Comparison of ENCODE assay signal across 15 mouse cellular contexts in the genomic region with DNA sequence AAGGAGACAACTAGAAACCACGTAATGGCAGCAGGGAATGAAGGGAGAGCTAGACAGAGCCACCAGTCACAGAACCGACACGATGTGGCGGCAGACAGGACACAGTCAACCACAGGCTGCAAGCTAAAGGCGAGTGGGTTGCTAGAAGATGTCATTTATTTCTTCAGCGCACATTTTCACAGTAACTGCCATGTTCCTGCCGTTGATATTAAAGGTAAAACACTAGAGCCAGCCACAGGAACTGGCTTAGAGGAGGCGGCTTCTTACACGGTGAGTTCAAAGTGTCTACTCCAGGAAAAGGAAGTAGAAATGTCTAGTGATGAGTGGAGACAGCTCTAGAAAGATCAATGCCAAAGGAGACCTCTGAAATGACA. TPM values are rescaled to one million over a fixed set of nuclear protein-coding genes. Genes with fewer than 3 reads are reported as not detected.
DNase-seq lines count a peak whose midpoint lies in the region; ATAC-seq and TF ChIP-seq lines count a peak whose summit lies in the region.
"Had no signal": no experiment of that assay in that cellular context is flagged by ENCODE, and none has a peak within 500 bp of the region (broad histone marks: within the 10 kb centered on the region; RNA-seq: fewer than 3 reads in every experiment).

No protein-coding gene starts in this region.

- no peaks in the 10 kb centered on the region for H3K9me3 ChIP-seq in G1E (replicated peaks)
- no peaks in the 10 kb centered on the region for H3K9me3 ChIP-seq in midbrain, embryonic 16.5 days (replicated peaks; ENCODE audit: control insufficient read depth, low read length, poor library complexity, severe bottlenecking)
- H3K9me3 ChIP-seq: heart, embryonic 13.5 days had no signal

- H3K4me1 ChIP-seq in G1E (ENCODE audit: insufficient read depth, low read depth, low read length) = peaks cover 69% of the 10 kb centered on the region
- peaks cover 7% of the 10 kb centered on the region for H3K4me1 ChIP-seq in midbrain, embryonic 16.5 days (ENCODE audit: control insufficient read depth, insufficient read depth, low read length)

- peaks cover 51% of the 10 kb centered on the region for H3K36me3 ChIP-seq in G1E (replicated peaks)
- H3K36me3 ChIP-seq in midbrain, embryonic 16.5 days (ENCODE audit: control insufficient read depth, insufficient read depth, low read length) = no peaks in the 10 kb centered on the region

- TF ChIP-seq CTCF in G1E (IDR thresholded peaks at IDR 0.05; ENCODE audit: low read depth, low read length) = no peak

- H3K4me2 ChIP-seq in midbrain, embryonic 16.5 days (ENCODE audit: low read length) = no peak overlapping the region
- H3K4me2 ChIP-seq: heart, embryonic 13.5 days had no signal

- WGBS in midbrain, embryonic 16.5 days = 88% methylated on average over 9 of the region's 9 CpGs

- no peak overlapping the region for H3K9ac ChIP-seq in midbrain, embryonic 16.5 days (ENCODE audit: low read depth, low read length)
- H3K9ac ChIP-seq: heart, embryonic 13.5 days had no signal

- ATAC-seq in G1E (ENCODE audit: extremely low read depth, insufficient number of reproducible peaks, low FRiP score, poor library complexity, severe bottlenecking) = no peak; the same call in 1 of the 2 replicates
- ATAC-seq in inflammation-experienced regulatory T-cells, adult 6 months = peak; percentile 75
- ATAC-seq in midbrain, embryonic 16.5 days = no peak
- no peak for ATAC-seq in frontal cortex, adult (ENCODE audit: low TSS enrichment)
- ATAC-seq: Patski had no signal

- peak overlapping the region; percentile 48; the same call in 1 of the 2 replicates for H3K4me3 ChIP-seq in G1E (ENCODE audit: low read depth, low read length)
- no peak overlapping the region for H3K4me3 ChIP-seq in midbrain, embryonic 16.5 days (ENCODE audit: low read depth, low read length)
- H3K4me3 ChIP-seq: heart, embryonic 13.5 days; myocyte had no signal

- no peaks in the 10 kb centered on the region for H3K27me3 ChIP-seq in G1E (ENCODE audit: insufficient read depth, low read length)
- H3K27me3 ChIP-seq in midbrain, embryonic 16.5 days (ENCODE audit: control insufficient read depth, insufficient read depth, low read depth, low read length) = no peaks in the 10 kb centered on the region
- H3K27me3 ChIP-seq: heart, embryonic 13.5 days; Patski had no signal

- H3K27ac ChIP-seq in midbrain, embryonic 16.5 days (ENCODE audit: low read length) = no peak overlapping the region

- peak; percentile 84 for DNase-seq in CD4-positive helper T cell, adult 2 months (ENCODE audit: low read depth, low spot score)
- no peak for DNase-seq in G1E (ENCODE audit: low spot score)
- DNase-seq in naive thymus-derived CD4-positive, alpha-beta T cell, adult 2 months (ENCODE audit: low read depth) = peak; percentile 85
- no peak for DNase-seq in urinary bladder, postnatal 25 days (ENCODE audit: low spot score)
- DNase-seq in frontal cortex, postnatal 14 days (ENCODE audit: low spot score in 2 of 2) = no peak
- DNase-seq: adrenal gland, postnatal 36 days; cerebellum, adult 18-20 months; kidney, postnatal 36 days; lung, postnatal 14 days had no signal

RNA-seq across cellular contexts. Expression of a gene that starts 7.1 kb away (rescaled TPM):
- total RNA-seq in G1E (2014; fragmentation: Nextera tagmentation) = 54.4 and 62.5 TPM in 2 replicates
- total RNA-seq in G1E (2017) = 15.5 and 17.5 TPM in 2 replicates
- 12.1 and 12.2 TPM in 2 replicates for polyA plus RNA-seq in G1E (2012)
- polyA plus RNA-seq in inflammation-experienced regulatory T-cells, adult 6 months (2017; shearing (Covaris generic)) = 10 to 100 TPM in 2 of 3 experiments, 1 to 10 TPM in 1; 7.2 to 17.0 (median 16.5) TPM
- 14.7 and 15.7 TPM in 2 replicates for polyA plus RNA-seq in midbrain, embryonic 16.5 days (2015; fragmentation: Nextera tagmentation; extraction: Ambion mirVana)

RNA-seq across cellular contexts. Expression of a gene that starts 7.8 kb away (rescaled TPM):
- 24.8 and 27.9 TPM in 2 replicates for total RNA-seq in G1E (2014; fragmentation: Nextera tagmentation)
- total RNA-seq in G1E (2017) = 23.1 and 27.2 TPM in 2 replicates
- polyA plus RNA-seq in G1E (2012) = 6.4 and 8.8 TPM in 2 replicates
- polyA plus RNA-seq in inflammation-experienced regulatory T-cells, adult 6 months (2017; shearing (Covaris generic)) = 10 to 100 TPM; 20.2 to 26.2 (median 25.2) TPM
- polyA plus RNA-seq in midbrain, embryonic 16.5 days (2015; fragmentation: Nextera tagmentation; extraction: Ambion mirVana) = 3.1 and 3.4 TPM in 2 replicates

RNA-seq across cellular contexts. Expression of a gene that starts 37.6 kb away (rescaled TPM):
- 1.1 and 1.4 TPM in 2 replicates for total RNA-seq in G1E (2014; fragmentation: Nextera tagmentation)
- 1.2 and 1.3 TPM in 2 replicates for total RNA-seq in G1E (2017)
- 0.08 and 0.20 TPM in 2 replicates for polyA plus RNA-seq in G1E (2012)
- polyA plus RNA-seq in inflammation-experienced regulatory T-cells, adult 6 months (2017; shearing (Covaris generic)) = 1 to 10 TPM; 1.6 to 4.6 (median 3.1) TPM
- polyA plus RNA-seq in midbrain, embryonic 16.5 days (2015; fragmentation: Nextera tagmentation; extraction: Ambion mirVana) = 10.6 and 11.6 TPM in 2 replicates

RNA-seq across cellular contexts. Expression of a gene that starts 41.7 kb away (rescaled TPM):
- total RNA-seq in G1E (2014; fragmentation: Nextera tagmentation) (6.0 and 7.3 TPM in 2 replicates), G1E (2017) (10.7 and 11.3 TPM in 2 replicates)
- 10.3 and 12.0 TPM in 2 replicates for polyA plus RNA-seq in G1E (2012)
- 1 to 10 TPM; 2.6 to 5.7 (median 3.4) TPM for polyA plus RNA-seq in inflammation-experienced regulatory T-cells, adult 6 months (2017; shearing (Covaris generic))
- 6.2 and 7.6 TPM in 2 replicates for polyA plus RNA-seq in midbrain, embryonic 16.5 days (2015; fragmentation: Nextera tagmentation; extraction: Ambion mirVana)

RNA-seq across cellular contexts. Expression of a gene that starts 55.0 kb away (rescaled TPM):
- total RNA-seq in G1E (2014; fragmentation: Nextera tagmentation) (not detected in 2 replicates), G1E (2017) (0.12 and 0.38 TPM in 2 replicates)
- polyA plus RNA-seq in G1E (2012) = not detected in 2 replicates
- polyA plus RNA-seq in inflammation-experienced regulatory T-cells, adult 6 months (2017; shearing (Covaris generic)) = not detected
- 1.3 and 1.9 TPM in 2 replicates for polyA plus RNA-seq in midbrain, embryonic 16.5 days (2015; fragmentation: Nextera tagmentation; extraction: Ambion mirVana)
- total RNA-seq: adrenal gland, postnatal 36 days had no signal
- polyA plus RNA-seq: myocyte, Patski had no signal

Comparison
In these comparisons a context has a peak if more than half of its experiments do, and no peak if none do; other contexts are left out.
1. DNase-seq: peak in CD4-positive helper T cell, adult 2 months (single experiment) and naive thymus-derived CD4-positive, alpha-beta T cell, adult 2 months (single experiment); none in G1E (single experiment), urinary bladder, postnatal 25 days (single experiment) and frontal cortex, postnatal 14 days (0 of 2).